Mouse (Mus musculus) Muller cell, postnatal 12 days (primary cell): ENCODE measurements at regions not wholly inside any gene's neighbourhood (a gene's known extent, or its start where the extent isn't known, plus 50 kb on each side); places are given as distances from the start of the nearest gene placed in this dataset.

Experiments
- DNase-seq: peaks from one replicate; pipeline ENCODE4 v3.0.0-alpha.2; 2015; ENCODE audit errors: inconsistent ontology term

GRCm38 (mm10) chr3:16816814-16817213 lies 810.6 kb upstream of the Gm5150 start:
- peak; percentile 46 for DNase-seq

- DNase-seq = no peak
Observed at GRCm38 (mm10) chr3:16816101-16816500, 809.9 kb upstream of the Gm5150 start.

- DNase-seq = no peak
Observed at GRCm38 (mm10) chr3:16810878-16811611, 804.8 kb upstream of the Gm5150 start.

GRCm38 (mm10) chr3:16803603-16804002 lies 797.4 kb upstream of the Gm5150 start:
- DNase-seq = no peak
